Mouse (Mus musculus): ENCODE results near the gene Kif2c. TPM values are rescaled to one million over a fixed set of nuclear protein-coding genes. Genes with fewer than 3 reads are reported as not detected.

The Kif2c gene
- total RNA-seq, 2 experiments from 2014 or later: 0.33 to 0.60 TPM

DNA sequence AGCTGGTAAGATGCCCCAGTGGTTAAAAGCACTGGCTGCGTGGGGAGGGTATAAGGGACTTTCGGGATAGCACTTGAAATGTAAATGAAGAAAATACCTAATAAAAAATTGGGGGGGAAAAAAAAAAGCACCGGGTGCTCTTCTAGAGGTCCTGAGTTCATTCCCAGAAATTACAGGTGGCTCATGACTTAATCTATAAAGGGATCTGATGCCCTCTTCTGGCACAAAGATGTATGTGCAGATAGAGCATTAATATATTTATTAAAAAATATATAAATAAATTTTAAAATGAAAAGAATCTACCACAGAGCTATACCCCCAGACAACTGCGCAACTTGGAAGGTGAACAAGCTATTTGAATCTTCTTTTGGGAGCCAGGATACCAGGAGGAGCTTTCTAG, 41.8 kb downstream of the Kif2c start:
- DNase-seq: no peak
- intact Hi-C loops (cut with DNase I): loop anchor here (2.0 kb wide), 1 partner anchor 138 kb away; no protein-coding TSS in a partner anchor

DNA sequence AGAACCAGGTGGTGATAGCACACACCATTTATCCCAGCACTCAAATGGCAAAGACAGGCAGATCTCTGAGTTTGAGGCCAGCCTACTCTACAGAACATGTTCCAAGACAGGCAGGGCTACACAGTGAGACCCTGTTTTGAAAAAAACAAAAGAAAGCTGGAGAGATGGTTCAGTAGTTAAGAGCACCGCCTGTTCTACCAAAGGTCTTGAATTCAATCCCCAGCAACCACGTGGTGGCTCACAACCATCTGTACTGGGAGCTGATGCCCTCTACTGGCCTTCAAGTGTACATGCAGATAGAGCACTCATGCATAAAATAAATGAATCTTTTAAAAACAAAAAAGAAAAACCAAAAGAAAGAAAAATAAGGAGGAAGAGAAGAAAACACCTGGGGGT, 43.2 kb downstream of the Kif2c start:
- intact Hi-C loops (cut with DNase I): loop anchor here (2.0 to 5.0 kb wide), 3 partner anchors 18 to 312 kb away; no protein-coding TSS in a partner anchor
- peak in 1 of 2 experiments; percentile 34 for DNase-seq

GRCm38 (mm10) chr4:117138295-117139216, 43.9 kb downstream of the Kif2c start:
- no peak for DNase-seq
- intact Hi-C loops (cut with DNase I): loop anchor here (2.0 to 5.0 kb wide), 3 partner anchors 18 to 311 kb away; no protein-coding TSS in a partner anchor

DNA sequence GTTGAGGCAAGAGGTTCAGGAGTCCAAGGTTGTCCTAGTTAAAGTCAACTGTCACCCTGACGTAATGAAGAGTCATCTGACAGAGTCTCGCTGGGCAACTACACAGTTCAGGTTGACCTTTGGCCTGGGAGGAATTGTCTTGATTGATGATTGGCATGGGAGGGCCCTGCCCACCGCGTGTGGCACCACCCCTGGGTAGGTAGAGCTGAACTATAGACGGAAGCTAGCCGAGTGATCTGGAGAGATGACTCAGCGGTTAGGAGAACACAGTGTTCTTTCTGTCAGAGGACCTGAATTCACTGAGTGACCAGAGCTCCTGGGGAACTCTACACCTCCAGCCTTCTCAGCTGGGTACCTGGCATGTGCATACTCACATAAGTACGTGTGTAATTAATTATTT, 46.4 kb downstream of the Kif2c start:
- intact Hi-C loops (cut with DNase I): loop anchor here (5.0 kb wide), 1 partner anchor 309 kb away; no protein-coding TSS in a partner anchor
- DNase-seq: no peak

- intact Hi-C loops (cut with DNase I): loop anchor here (2.0 kb wide), 1 partner anchor 140 kb away; the partner anchor contains the start of genes Hectd3 and Urod
- DNase-seq: no peak
These were observed 47.8 kb downstream of the Kif2c start for GRCm38 (mm10) chr4:117134601-117134995.

- intact Hi-C loops (cut with DNase I): loop anchor here (2.0 kb wide), 1 partner anchor 139 kb away; the partner anchor contains the start of genes Hectd3 and Urod
These were observed 48.4 kb downstream of the Kif2c start, which contains the start of gene Plk3 for GRCm38 (mm10) chr4:117133817-117134600. Gene Plk3 (minus strand): TSS chr4:117133963.

GRCm38 (mm10) chr4:117133366-117133796, 49.1 kb downstream of the Kif2c start:
- intact Hi-C loops (cut with DNase I): no loop called here
- DNase-seq: peak; percentile 21 to 24

More at GRCm38 (mm10) chr4:117133817-117134600, 48.4 kb downstream of the Kif2c start, which contains the start of gene Plk3:
- peak; percentile 98 for DNase-seq

- intact Hi-C loops (cut with DNase I): no loop called here
- DNase-seq: no peak
These were observed 49.7 kb downstream of the Kif2c start for GRCm38 (mm10) chr4:117132794-117133143.

DNA sequence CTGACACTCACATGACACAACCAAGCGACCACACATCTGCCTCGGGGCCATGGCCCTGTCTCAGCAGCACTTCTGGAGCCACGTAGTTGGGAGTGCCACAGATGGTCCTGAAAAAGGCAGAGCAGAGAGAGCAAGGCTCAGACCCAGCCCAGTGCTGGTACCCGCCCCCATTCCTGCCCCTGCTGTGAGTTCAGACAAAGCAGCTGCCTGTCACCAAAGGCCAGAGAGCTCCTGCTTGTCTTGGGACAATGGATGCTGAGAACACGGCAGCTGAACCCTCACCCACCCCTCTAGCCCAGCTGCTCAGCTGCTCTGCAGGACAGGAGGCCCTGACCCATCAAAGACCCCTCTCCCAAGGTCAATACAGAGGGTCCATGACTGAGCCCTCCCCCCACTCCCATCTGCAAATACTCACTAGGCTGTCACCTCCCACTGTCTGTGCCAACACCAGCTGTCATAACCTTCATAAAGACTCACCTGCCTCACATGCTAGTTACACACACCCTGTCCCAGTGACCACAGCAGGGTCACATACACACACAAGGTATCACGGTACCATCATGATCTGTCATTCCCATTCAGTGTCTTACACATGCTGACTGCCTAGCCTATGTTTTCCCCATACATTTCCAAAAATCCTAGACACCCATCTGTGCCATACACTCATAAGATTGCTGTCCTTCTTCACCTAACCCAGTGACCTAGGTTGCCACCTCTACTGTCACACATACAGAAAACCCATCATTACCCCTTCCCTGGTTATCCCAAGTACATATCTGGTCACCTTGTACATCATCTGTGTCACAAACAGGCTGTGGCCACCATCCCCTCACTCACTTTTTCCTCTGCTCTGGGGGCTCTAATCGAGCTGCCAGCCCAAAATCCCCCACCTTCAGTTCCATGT, 50.3 kb downstream of the Kif2c start:
- intact Hi-C loops (cut with DNase I): no loop called here
- DNase-seq: no peak

- no peak for DNase-seq
- intact Hi-C loops (cut with DNase I): no loop called here
These were observed 51.2 kb downstream of the Kif2c start for GRCm38 (mm10) chr4:117131198-117131597.

DNA sequence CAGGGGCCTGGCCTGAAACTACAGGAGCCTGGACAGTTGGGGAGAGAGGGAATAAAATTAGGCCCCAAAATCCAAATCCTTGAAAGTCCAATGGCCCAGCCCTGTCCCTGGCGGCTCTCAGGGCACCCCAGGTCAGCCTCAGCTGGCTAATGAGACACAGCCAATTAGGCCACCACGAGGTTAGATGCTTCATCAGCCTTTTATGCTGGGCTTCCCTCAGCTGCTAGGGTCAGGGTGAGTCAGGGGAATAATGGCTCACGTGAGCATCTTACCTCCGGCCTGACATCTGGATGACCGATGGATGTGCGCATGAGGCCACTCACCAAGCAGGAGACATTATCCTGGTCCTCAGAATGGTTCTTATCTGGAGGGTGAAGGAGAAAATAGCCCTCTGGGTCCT, 51.6 kb downstream of the Kif2c start:
- intact Hi-C loops (cut with DNase I): no loop called here
- DNase-seq: no peak

DNA sequence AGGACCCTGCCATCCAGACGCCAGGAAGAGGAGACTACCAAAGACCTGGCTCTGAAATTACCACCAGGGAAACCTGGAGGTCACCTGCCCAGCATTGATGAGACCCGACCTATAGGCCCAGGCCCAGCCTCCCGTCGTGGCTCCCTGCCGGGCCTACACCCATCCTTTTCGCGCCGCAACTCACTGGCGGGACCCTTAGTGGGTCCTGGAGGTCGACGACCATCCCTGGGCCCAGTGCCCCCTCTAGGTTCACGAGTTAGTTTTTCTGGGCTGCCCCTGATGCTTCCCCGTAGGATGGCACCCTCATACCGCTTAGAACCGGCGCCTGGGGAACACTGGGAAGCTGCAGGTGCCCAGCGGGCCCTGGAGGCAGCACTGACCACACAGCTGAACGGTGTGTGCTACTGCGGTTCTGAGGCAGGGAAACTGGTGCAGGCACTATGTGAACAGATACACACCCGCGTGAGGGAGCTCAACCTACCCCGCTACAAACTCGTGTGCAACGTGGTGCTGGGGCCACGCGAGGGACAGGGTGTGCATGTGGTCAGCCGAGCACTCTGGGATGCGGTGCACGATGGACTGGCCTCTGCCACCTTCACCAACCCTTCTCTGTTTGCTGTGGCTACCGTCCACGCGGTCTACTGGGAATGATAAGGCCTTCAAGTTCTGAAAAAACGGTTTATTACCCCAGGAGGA, 54.3 kb downstream of the Kif2c start:
- DNase-seq: no peak
- intact Hi-C loops (cut with DNase I): no loop called here

DNA sequence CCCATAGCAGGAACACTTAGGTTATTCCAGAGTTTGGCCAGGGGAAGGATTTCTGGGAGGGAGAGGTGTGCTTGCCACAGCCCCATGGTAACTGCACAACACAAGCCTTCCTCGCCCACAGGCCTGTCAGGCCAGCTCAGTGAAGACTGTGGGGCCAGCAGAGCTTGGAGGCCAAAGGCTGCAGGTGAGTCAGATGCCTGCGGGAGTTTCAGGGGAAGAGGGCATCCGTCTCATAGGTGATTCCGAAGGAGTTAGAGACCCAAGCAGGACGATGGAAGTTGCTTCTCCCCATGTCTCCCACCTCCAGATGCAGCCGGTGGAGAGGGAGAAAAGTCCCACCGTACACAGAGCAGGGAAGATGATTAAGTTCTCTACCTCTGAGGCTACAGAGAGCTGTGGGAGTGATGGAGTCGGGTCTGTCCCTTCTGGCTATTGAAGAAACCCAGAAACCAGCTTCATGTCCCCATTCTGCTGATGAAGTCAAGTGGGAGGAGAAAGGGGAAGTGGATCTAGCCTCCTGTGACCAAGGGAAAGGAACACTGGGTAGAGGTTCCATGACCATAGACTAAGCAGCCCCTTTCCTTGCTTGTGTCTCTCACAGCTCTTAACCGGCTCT, 55.7 kb downstream of the Kif2c start, which contains the start of gene Tctex1d4:
Gene Tctex1d4, plus strand, starts transcription at position 120 of the 616 bp plus-strand sequence.
- intact Hi-C loops (cut with DNase I): no loop called here
- peak; percentile 28 to 30 for DNase-seq

DNA sequence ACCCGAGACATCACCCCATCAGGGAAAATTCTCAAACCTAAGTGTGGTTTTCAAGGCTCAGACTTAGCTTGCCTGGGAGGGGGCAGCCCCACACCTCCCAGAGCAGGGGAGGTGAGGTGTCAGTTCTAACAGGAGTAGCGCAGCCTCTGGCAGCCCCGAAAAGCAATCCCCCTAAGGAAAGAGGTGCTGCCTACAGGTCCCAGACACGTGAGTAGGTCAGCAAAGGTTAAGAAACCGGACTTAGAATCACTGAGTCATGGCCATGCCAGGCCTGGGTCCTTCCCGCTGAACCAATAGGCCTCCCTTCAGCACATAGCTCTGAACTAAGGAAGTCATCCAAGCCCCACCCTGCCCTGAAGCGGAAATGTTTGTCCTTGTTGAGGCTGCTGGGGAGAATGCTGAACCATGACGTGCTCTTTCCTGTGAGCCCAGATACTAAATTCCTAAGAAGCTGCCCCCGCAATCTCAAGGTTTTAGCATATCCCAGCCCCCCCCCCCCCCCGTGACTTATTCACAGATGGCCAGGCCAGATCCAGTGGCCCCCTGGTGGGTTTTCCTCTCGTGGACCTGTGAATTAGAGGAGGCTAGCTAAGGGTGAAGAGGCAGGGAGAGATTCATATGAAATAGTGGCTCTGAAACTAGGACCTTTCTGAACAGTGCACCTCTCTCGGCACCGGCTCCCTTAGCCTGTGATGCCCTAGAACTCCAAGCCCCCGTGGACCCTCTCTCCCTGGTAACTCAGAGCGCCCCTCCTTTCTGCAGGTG, 56.3 kb downstream of the Kif2c start:
- intact Hi-C loops (cut with DNase I): no loop called here
- DNase-seq: peak; percentile 80 to 82

DNA sequence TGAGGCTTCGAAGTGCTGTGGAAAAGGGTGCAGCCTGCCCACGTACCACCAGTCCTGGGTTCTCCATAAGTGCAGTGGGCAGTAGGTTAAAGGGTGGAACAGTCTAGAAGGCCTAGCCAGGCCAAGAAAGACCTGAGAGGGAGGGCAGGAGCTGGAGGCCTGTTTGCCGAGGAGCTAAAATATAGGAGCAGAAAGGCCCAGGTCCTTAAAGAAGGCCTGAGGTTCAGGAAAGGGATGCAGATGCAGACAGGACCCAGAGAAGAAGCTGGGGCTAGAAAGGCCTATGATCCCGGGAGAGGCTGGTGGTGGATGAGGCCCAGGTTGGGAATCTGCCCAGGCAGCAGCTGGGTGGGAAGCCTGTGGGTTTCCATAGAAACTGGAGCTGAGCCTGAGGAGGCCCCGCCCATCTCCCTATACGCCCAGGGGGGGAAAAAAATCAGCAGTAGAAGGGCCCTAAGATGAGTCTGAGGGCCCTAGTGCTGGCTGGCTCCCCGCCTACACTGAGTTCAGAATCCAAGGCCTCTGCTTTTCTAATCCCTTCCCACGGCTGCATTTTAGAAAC, 57.0 kb downstream of the Kif2c start, which contains the start of gene Btbd19:
Gene Btbd19, minus strand, starts transcription at position 378 of the 562 bp plus-strand sequence.
- intact Hi-C loops (cut with DNase I): no loop called here

DNA sequence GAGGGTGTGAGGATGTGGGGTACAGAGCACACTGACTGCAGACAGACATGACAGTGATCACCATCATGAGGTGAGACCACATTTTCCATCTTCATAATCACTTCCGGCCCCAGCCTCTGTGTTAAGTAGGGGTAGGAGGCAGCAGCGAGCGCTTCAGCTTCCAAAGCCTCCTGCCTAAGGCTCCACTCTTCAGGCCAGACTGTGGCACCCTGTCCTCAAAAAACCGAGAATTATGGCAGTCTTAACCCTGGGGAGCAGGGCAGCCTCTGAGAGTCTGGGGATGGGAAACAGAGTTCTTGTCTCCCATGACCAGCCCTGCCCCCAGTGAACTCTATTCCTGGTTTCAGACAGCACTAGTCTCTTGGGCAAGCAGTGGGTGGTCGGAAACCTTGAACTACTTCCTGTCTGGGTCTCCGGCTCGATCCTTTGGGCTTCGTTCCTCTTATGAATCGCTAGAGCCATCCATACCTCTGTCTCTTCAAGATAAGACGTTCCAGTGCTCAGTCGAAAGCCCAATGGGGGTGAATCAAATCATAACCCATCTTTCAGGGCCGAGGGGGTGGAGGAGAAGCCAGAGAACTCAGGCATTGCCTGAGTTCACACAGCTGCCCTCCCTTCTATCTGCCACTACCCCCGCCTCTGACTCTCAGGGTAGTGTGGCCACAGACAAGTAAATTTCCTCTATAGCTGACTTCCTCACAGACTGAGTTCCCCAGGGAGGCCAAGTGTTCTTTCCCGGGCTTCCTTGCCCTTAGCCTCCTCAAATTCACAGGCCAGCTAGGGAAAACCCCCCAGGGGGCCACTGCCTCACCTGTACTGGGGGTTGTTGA, 57.7 kb downstream of the Kif2c start:
- DNase-seq: peak; percentile 40 to 66
- intact Hi-C loops (cut with DNase I): no loop called here

More for the DNA sequence above, 57.0 kb downstream of the Kif2c start, which contains the start of gene Btbd19:
- peak; percentile 79 to 81 for DNase-seq

DNA sequence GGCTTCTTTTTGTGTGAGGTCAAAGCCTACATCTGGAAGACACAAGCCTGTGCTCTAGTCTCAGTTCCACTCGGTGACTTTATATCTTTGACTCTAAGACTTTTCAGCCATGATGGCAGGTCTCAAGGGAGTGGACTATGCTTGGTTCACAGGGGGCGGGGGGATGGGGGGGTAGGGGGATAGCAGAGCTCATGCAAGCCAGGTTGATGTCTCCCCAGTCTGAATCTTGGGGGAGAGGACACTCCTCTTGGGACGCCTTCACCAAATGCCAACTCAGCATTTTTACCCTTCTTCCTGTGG, 58.3 kb downstream of the Kif2c start:
- DNase-seq: no peak
- intact Hi-C loops (cut with DNase I): no loop called here
